ENCODE assay signal across 26 mouse cellular contexts in genomic region chr11:10481007-10481698, GRCm38 (mm10).
"Had no signal": no experiment of that assay in that cellular context is flagged by ENCODE, and none has a peak within 500 bp of the region (broad histone marks: within the 10 kb centered on the region; RNA-seq: fewer than 3 reads in every experiment).

No protein-coding gene starts in this region.

- H3K36me3 ChIP-seq: heart, embryonic 13.5 days; heart, embryonic 15.5 days; hindbrain, embryonic 13.5 days; hindbrain, embryonic 15.5 days; kidney, embryonic 15.5 days; limb, embryonic 13.5 days; limb, embryonic 15.5 days; liver, embryonic 12.5 days had no signal

- H3K9me3 ChIP-seq: heart, embryonic 13.5 days; heart, embryonic 15.5 days; hindbrain, embryonic 13.5 days; hindbrain, embryonic 15.5 days; kidney, embryonic 15.5 days; limb, embryonic 13.5 days; limb, embryonic 15.5 days; liver, embryonic 12.5 days had no signal

- H3K27me3 ChIP-seq: heart, embryonic 13.5 days; heart, embryonic 15.5 days; hindbrain, embryonic 13.5 days; hindbrain, embryonic 15.5 days; kidney, embryonic 15.5 days; limb, embryonic 13.5 days; limb, embryonic 15.5 days; liver, embryonic 12.5 days had no signal

- DNase-seq: gastrocnemius, adult 2 months; gastrocnemius, postnatal 10 days; gastrocnemius, postnatal 25 days; heart, adult 18-20 months; heart, postnatal 14 days; heart, postnatal 36 days; kidney, adult 11 months; kidney, adult 2 months; kidney, adult 9 months; kidney, postnatal 14 days; kidney, postnatal 36 days; layer of hippocampus, adult 9-11 months; layer of hippocampus, postnatal 36 days; left cerebral cortex, postnatal 4 days had no signal

- H3K4me1 ChIP-seq: heart, embryonic 13.5 days; heart, embryonic 15.5 days; hindbrain, embryonic 13.5 days; hindbrain, embryonic 15.5 days; kidney, embryonic 15.5 days; limb, embryonic 13.5 days; limb, embryonic 15.5 days; liver, embryonic 12.5 days had no signal

- H3K9ac ChIP-seq: heart, embryonic 13.5 days; heart, embryonic 15.5 days; hindbrain, embryonic 13.5 days; hindbrain, embryonic 15.5 days; kidney, embryonic 15.5 days; limb, embryonic 13.5 days; limb, embryonic 15.5 days; liver, embryonic 12.5 days had no signal

- ATAC-seq: hindbrain, postnatal 0 days; intestine, embryonic 16.5 days; liver, embryonic 12.5 days had no signal

- H3K4me3 ChIP-seq: gastrocnemius, adult 2 months; heart, embryonic 13.5 days; heart, embryonic 15.5 days; hindbrain, embryonic 13.5 days; hindbrain, embryonic 15.5 days; kidney, embryonic 15.5 days; limb, embryonic 13.5 days; limb, embryonic 15.5 days; liver, embryonic 12.5 days had no signal

- H3K4me2 ChIP-seq: heart, embryonic 11.5 days; heart, embryonic 13.5 days; heart, embryonic 15.5 days; hindbrain, embryonic 13.5 days; hindbrain, embryonic 15.5 days; kidney, embryonic 15.5 days; limb, embryonic 13.5 days; limb, embryonic 15.5 days; liver, embryonic 12.5 days had no signal

- H3K27ac ChIP-seq: gastrocnemius, adult 2 months; heart, embryonic 13.5 days; heart, embryonic 15.5 days; hindbrain, embryonic 13.5 days; hindbrain, embryonic 15.5 days; hindbrain, postnatal 0 days; kidney, embryonic 15.5 days; kidney, postnatal 0 days; limb, embryonic 13.5 days; limb, embryonic 15.5 days; liver, embryonic 12.5 days had no signal
